In the genomic region with DNA sequence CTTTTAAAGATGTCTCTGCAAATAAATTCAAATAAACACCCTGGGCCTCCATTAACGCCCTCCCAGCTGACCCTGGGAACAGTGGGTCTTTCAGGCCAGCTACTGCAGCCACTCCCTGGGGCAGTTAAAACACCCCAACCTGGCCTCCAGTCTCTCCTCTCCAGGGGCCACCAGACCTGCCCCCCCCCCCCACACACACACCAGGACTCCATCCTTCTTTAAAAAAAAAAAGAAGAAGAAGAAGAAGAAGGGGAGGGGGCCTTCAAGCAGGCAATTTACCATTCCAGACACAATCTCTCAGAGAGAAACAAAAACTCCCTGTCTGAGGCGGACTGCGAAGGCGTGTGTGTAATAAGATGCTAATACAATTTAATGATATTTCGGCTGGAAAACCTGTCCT, we compare ENCODE assay signal across 17 mouse cellular contexts.
"Had no signal": no experiment of that assay in that cellular context is flagged by ENCODE, and none has a peak within 500 bp of the region (broad histone marks: within the 10 kb centered on the region; RNA-seq: fewer than 3 reads in every experiment).

No protein-coding gene starts in this region.

- ATAC-seq: inflammation-experienced regulatory T-cells, adult 6 months; intestine, postnatal 0 days; liver, postnatal 0 days; midbrain, embryonic 16.5 days had no signal

- H3K9me3 ChIP-seq: liver, embryonic 13.5 days; lung, embryonic 15.5 days; megakaryocyte, embryonic 14.5 days; midbrain, embryonic 12.5 days; stomach, embryonic 15.5 days had no signal

- DNase-seq: kidney, adult 9 months; layer of hippocampus, adult 9-11 months; layer of hippocampus, postnatal 36 days; liver, embryonic 13.5 days; liver, postnatal 0 days; retina, postnatal 1 day; thymus, adult 2 months; thymus, postnatal 25 days had no signal

- H3K9ac ChIP-seq: liver, embryonic 13.5 days; liver, postnatal 0 days; lung, embryonic 15.5 days; midbrain, embryonic 12.5 days; stomach, embryonic 15.5 days had no signal

- H3K27ac ChIP-seq: kidney, postnatal 0 days; macrophage; midbrain, embryonic 12.5 days; stomach, embryonic 15.5 days had no signal

- H3K4me2 ChIP-seq: liver, embryonic 13.5 days; lung, embryonic 15.5 days; midbrain, embryonic 12.5 days; stomach, embryonic 15.5 days had no signal

- H3K36me3 ChIP-seq: liver, embryonic 13.5 days; lung, embryonic 15.5 days; midbrain, embryonic 12.5 days; stomach, embryonic 15.5 days had no signal

- H3K27me3 ChIP-seq: lung, embryonic 15.5 days; stomach, embryonic 15.5 days had no signal

- H3K4me3 ChIP-seq: liver, embryonic 13.5 days; lung, embryonic 15.5 days; megakaryocyte, embryonic 14.5 days; midbrain, embryonic 12.5 days; stomach, embryonic 15.5 days had no signal
